Mouse (Mus musculus): ENCODE results near the gene Gm43738. TPM values are rescaled to one million over a fixed set of nuclear protein-coding genes. Genes with fewer than 3 reads are reported as not detected.
A peak's percentile ranks its signal among the peaks of the same experiment; 100 is the strongest.
"Not testable (repeated sequence)": the region's sequence is repeated elsewhere in the genome, so short reads cannot be mapped to it uniquely, and the experiment has no call there.

Gene Gm43738
- polyA plus RNA-seq, 1 experiment from 2014 or later = not detected

GRCm38 (mm10) chr3:89088974-89089373 is 11.9 kb downstream of the Gm43738 start:
- no peak overlapping the region; the same call in 1 of the 2 replicates for H3K9ac ChIP-seq (replicated peaks; ENCODE audit: low read length)
- no peak for ATAC-seq (replicated peaks; ENCODE audit: insufficient number of reproducible peaks, low FRiP score, low TSS enrichment, low read depth)
- H3K4me3 ChIP-seq (ENCODE audit: low read depth, low read length) = peak overlapping the region; percentile 61
- peaks cover 9% of the 10 kb centered on the region for H3K27me3 ChIP-seq (ENCODE audit: control insufficient read depth, insufficient read depth, low read length)
- WGBS = 62% methylated on average over 14 of the region's 14 CpGs
- no peak for DNase-seq (ENCODE audit: low spot score)
- no peaks in the 10 kb centered on the region; the same call in 1 of the 2 replicates for H3K4me1 ChIP-seq (ENCODE audit: control insufficient read depth, insufficient read depth, low read length)
- no peak overlapping the region for H3K27ac ChIP-seq (replicated peaks; ENCODE audit: low read depth, low read length)
- H3K4me2 ChIP-seq (ENCODE audit: low read depth, low read length) = peak overlapping the region; percentile 100
- no peaks in the 10 kb centered on the region for H3K9me3 ChIP-seq (replicated peaks; ENCODE audit: control insufficient read depth, low read length)
- no peaks in the 10 kb centered on the region for H3K36me3 ChIP-seq (replicated peaks; ENCODE audit: control insufficient read depth, insufficient read depth, low read depth, low read length)

- Histone ChIP-seq H3K4me1 (ENCODE audit: control insufficient read depth, insufficient read depth, low read length) (no peaks in the 10 kb centered on the region; the same call in 1 of the 2 replicates), H3K4me3 (ENCODE audit: low read depth, low read length) (no peak overlapping the region)
Measured at GRCm38 (mm10) chr3:89087338-89088110, 13.4 kb downstream of the Gm43738 start.

GRCm38 (mm10) chr3:89084654-89085190 is 16.2 kb downstream of the Gm43738 start:
- no peak overlapping the region for H3K27ac ChIP-seq (replicated peaks; ENCODE audit: low read depth, low read length)
- no peak overlapping the region for H3K4me2 ChIP-seq (ENCODE audit: low read depth, low read length)
- H3K9ac ChIP-seq (replicated peaks; ENCODE audit: low read length) = no peak overlapping the region
- H3K27me3 ChIP-seq (ENCODE audit: control insufficient read depth, insufficient read depth, low read length) = peaks cover 3% of the 10 kb centered on the region
- no peak overlapping the region for H3K4me3 ChIP-seq (ENCODE audit: low read depth, low read length)
- no peaks in the 10 kb centered on the region; the same call in 1 of the 2 replicates for H3K4me1 ChIP-seq (ENCODE audit: control insufficient read depth, insufficient read depth, low read length)
- ATAC-seq (replicated peaks; ENCODE audit: insufficient number of reproducible peaks, low FRiP score, low TSS enrichment, low read depth) (no peak), DNase-seq (ENCODE audit: low spot score) (no peak)
- no peaks in the 10 kb centered on the region for H3K9me3 ChIP-seq (replicated peaks; ENCODE audit: control insufficient read depth, low read length)
- 83% methylated on average over 12 of the region's 12 CpGs for WGBS
- H3K36me3 ChIP-seq (replicated peaks; ENCODE audit: control insufficient read depth, insufficient read depth, low read depth, low read length) = peaks cover under 1% of the 10 kb centered on the region; the same call in 1 of the 2 replicates

More at GRCm38 (mm10) chr3:89087338-89088110, 13.4 kb downstream of the Gm43738 start:
- Histone ChIP-seq H3K36me3 (replicated peaks; ENCODE audit: control insufficient read depth, insufficient read depth, low read depth, low read length) (no peaks in the 10 kb centered on the region), H3K9me3 (replicated peaks; ENCODE audit: control insufficient read depth, low read length) (no peaks in the 10 kb centered on the region), H3K27ac (replicated peaks; ENCODE audit: low read depth, low read length) (no peak overlapping the region), H3K27me3 (ENCODE audit: control insufficient read depth, insufficient read depth, low read length) (peaks cover 8% of the 10 kb centered on the region), H3K9ac (replicated peaks; ENCODE audit: low read length) (peak overlapping the region; percentile 22; the same call in 1 of the 2 replicates), H3K4me2 (ENCODE audit: low read depth, low read length) (peak overlapping the region; percentile 34; the same call in 1 of the 2 replicates)
- ATAC-seq (replicated peaks; ENCODE audit: insufficient number of reproducible peaks, low FRiP score, low TSS enrichment, low read depth) = no peak
- 28% methylated on average over 21 of the region's 21 CpGs for WGBS
- peak; percentile 88 for DNase-seq (ENCODE audit: low spot score)

- H3K9ac ChIP-seq (replicated peaks; ENCODE audit: low read length) = no peak overlapping the region
- ATAC-seq (replicated peaks; ENCODE audit: insufficient number of reproducible peaks, low FRiP score, low TSS enrichment, low read depth) = no peak
- no peak for DNase-seq (ENCODE audit: low spot score)
- peaks cover 2% of the 10 kb centered on the region for H3K27me3 ChIP-seq (ENCODE audit: control insufficient read depth, insufficient read depth, low read length)
- no peak overlapping the region for H3K4me3 ChIP-seq (ENCODE audit: low read depth, low read length)
- H3K27ac ChIP-seq (replicated peaks; ENCODE audit: low read depth, low read length) = no peak overlapping the region
- H3K9me3 ChIP-seq (replicated peaks; ENCODE audit: control insufficient read depth, low read length) = no peaks in the 10 kb centered on the region
- 85% methylated on average over 2 of the region's 2 CpGs for WGBS
- peaks cover 2% of the 10 kb centered on the region; the same call in 1 of the 2 replicates for H3K36me3 ChIP-seq (replicated peaks; ENCODE audit: control insufficient read depth, insufficient read depth, low read depth, low read length)
- H3K4me1 ChIP-seq (ENCODE audit: control insufficient read depth, insufficient read depth, low read length) = no peaks in the 10 kb centered on the region; the same call in 1 of the 2 replicates
- no peak overlapping the region for H3K4me2 ChIP-seq (ENCODE audit: low read depth, low read length)
Measured at GRCm38 (mm10) chr3:89084133-89084532, 16.8 kb downstream of the Gm43738 start.

- H3K27me3 ChIP-seq (ENCODE audit: control insufficient read depth, insufficient read depth, low read length); DNase-seq (ENCODE audit: low spot score); H3K9ac ChIP-seq (replicated peaks; ENCODE audit: low read length); H3K27ac ChIP-seq (replicated peaks; ENCODE audit: low read depth, low read length); H3K9me3 ChIP-seq (replicated peaks; ENCODE audit: control insufficient read depth, low read length); H3K4me1 ChIP-seq (ENCODE audit: control insufficient read depth, insufficient read depth, low read length); H3K36me3 ChIP-seq (replicated peaks; ENCODE audit: control insufficient read depth, insufficient read depth, low read depth, low read length); H3K4me2 ChIP-seq (ENCODE audit: low read depth, low read length); H3K4me3 ChIP-seq (ENCODE audit: low read depth, low read length); ATAC-seq (replicated peaks; ENCODE audit: insufficient number of reproducible peaks, low FRiP score, low TSS enrichment, low read depth): not testable (repeated sequence)
Measured at GRCm38 (mm10) chr3:89082287-89082686, 18.6 kb downstream of the Gm43738 start.

- Histone ChIP-seq H3K4me1 (ENCODE audit: control insufficient read depth, insufficient read depth, low read length) (no peaks in the 10 kb centered on the region), H3K27ac (replicated peaks; ENCODE audit: low read depth, low read length) (no peak overlapping the region), H3K27me3 (ENCODE audit: control insufficient read depth, insufficient read depth, low read length) (no peaks in the 10 kb centered on the region), H3K4me3 (ENCODE audit: low read depth, low read length) (no peak overlapping the region), H3K36me3 (replicated peaks; ENCODE audit: control insufficient read depth, insufficient read depth, low read depth, low read length) (peaks cover 5% of the 10 kb centered on the region), H3K9me3 (replicated peaks; ENCODE audit: control insufficient read depth, low read length) (no peaks in the 10 kb centered on the region), H3K9ac (replicated peaks; ENCODE audit: low read length) (no peak overlapping the region), H3K4me2 (ENCODE audit: low read depth, low read length) (no peak overlapping the region)
- DNase-seq (ENCODE audit: low spot score) (no peak), ATAC-seq (replicated peaks; ENCODE audit: insufficient number of reproducible peaks, low FRiP score, low TSS enrichment, low read depth) (no peak)
- 91% methylated on average over 9 of the region's 9 CpGs for WGBS
Measured at GRCm38 (mm10) chr3:89077383-89077782, 23.5 kb downstream of the Gm43738 start.

GRCm38 (mm10) chr3:89067265-89067664 is 33.6 kb downstream of the Gm43738 start:
- DNase-seq (ENCODE audit: low spot score) = no peak
- Histone ChIP-seq H3K9me3 (replicated peaks; ENCODE audit: control insufficient read depth, low read length) (no peaks in the 10 kb centered on the region), H3K36me3 (replicated peaks; ENCODE audit: control insufficient read depth, insufficient read depth, low read depth, low read length) (peaks cover 24% of the 10 kb centered on the region), H3K27me3 (ENCODE audit: control insufficient read depth, insufficient read depth, low read length) (no peaks in the 10 kb centered on the region), H3K4me3 (ENCODE audit: low read depth, low read length) (no peak overlapping the region), H3K27ac (replicated peaks; ENCODE audit: low read depth, low read length) (no peak overlapping the region), H3K4me1 (ENCODE audit: control insufficient read depth, insufficient read depth, low read length) (no peaks in the 10 kb centered on the region), H3K9ac (replicated peaks; ENCODE audit: low read length) (no peak overlapping the region), H3K4me2 (ENCODE audit: low read depth, low read length) (no peak overlapping the region)
- no peak for ATAC-seq (replicated peaks; ENCODE audit: insufficient number of reproducible peaks, low FRiP score, low TSS enrichment, low read depth)

GRCm38 (mm10) chr3:89061696-89062095 is 39.2 kb downstream of the Gm43738 start:
- ATAC-seq (replicated peaks; ENCODE audit: insufficient number of reproducible peaks, low FRiP score, low TSS enrichment, low read depth) (no peak), DNase-seq (ENCODE audit: low spot score) (no peak)
- Histone ChIP-seq H3K4me1 (ENCODE audit: control insufficient read depth, insufficient read depth, low read length) (no peaks in the 10 kb centered on the region), H3K36me3 (replicated peaks; ENCODE audit: control insufficient read depth, insufficient read depth, low read depth, low read length) (peaks cover 23% of the 10 kb centered on the region), H3K27ac (replicated peaks; ENCODE audit: low read depth, low read length) (no peak overlapping the region), H3K4me2 (ENCODE audit: low read depth, low read length) (no peak overlapping the region), H3K9ac (replicated peaks; ENCODE audit: low read length) (no peak overlapping the region), H3K27me3 (ENCODE audit: control insufficient read depth, insufficient read depth, low read length) (no peaks in the 10 kb centered on the region), H3K4me3 (ENCODE audit: low read depth, low read length) (no peak overlapping the region), H3K9me3 (replicated peaks; ENCODE audit: control insufficient read depth, low read length) (no peaks in the 10 kb centered on the region)
- whole genome bisulfite sequencing = 80% methylated on average over 3 of the region's 3 CpGs
